Mouse (Mus musculus) kidney, embryonic 14.5 days (tissue): ENCODE measurements at regions not wholly inside any gene's neighbourhood (a gene's known extent, or its start where the extent isn't known, plus 50 kb on each side); places are given as distances from the start of the nearest gene placed in this dataset.

ENCODE experiments used
- ATAC-seq: fragments of 200-750 bp; cut with Nextera tagmentation; 2 replicates; pipeline ENCODE4 v1.8.0; 2017; ENCODE audit warnings: moderate number of reproducible peaks, mild to moderate bottlenecking, moderate TSS enrichment, moderate library complexity; ENCODE audit not compliant: low FRiP score, low TSS enrichment
- H3K27ac ChIP-seq: fragments of 300-500 bp; sonication (generic); 2 replicates; pipeline ENCODE4 v1.5.1; 2014; ENCODE audit warnings: low read depth, mild to moderate bottlenecking, low read length, moderate library complexity, mixed read lengths
- H3K27me3 ChIP-seq: fragments of 300-500 bp; sonication (generic); 2 replicates; pipeline ENCODE4 v1.6.1; 2014; ENCODE audit warnings: mild to moderate bottlenecking, low read length; ENCODE audit not compliant: control insufficient read depth, insufficient read depth
- H3K36me3 ChIP-seq: fragments of 300-500 bp; sonication (generic); 2 replicates; pipeline ENCODE4 v1.6.1; 2014; ENCODE audit warnings: low read length, mixed read lengths; ENCODE audit not compliant: control insufficient read depth, insufficient read depth
- H3K4me1 ChIP-seq: fragments of 300-500 bp; sonication (generic); 2 replicates; pipeline ENCODE4 v1.6.1; 2014; ENCODE audit warnings: low read length, mixed read lengths; ENCODE audit not compliant: control insufficient read depth, insufficient read depth
- H3K4me2 ChIP-seq: fragments of 300-500 bp; sonication (generic); replicated peaks from 2 replicates; pipeline ENCODE4 v1.6.1; 2014; ENCODE audit warnings: low read depth, mild to moderate bottlenecking, low read length
- H3K4me3 ChIP-seq: fragments of 300-500 bp; sonication (generic); 2 replicates; pipeline ENCODE4 v1.5.1; 2014; ENCODE audit warnings: mild to moderate bottlenecking, low read length
- H3K9ac ChIP-seq: fragments of 300-500 bp; sonication (generic); 2 replicates; pipeline ENCODE4 v1.6.1; 2014; ENCODE audit warnings: low read depth, mild to moderate bottlenecking, low read length, moderate library complexity
- H3K9me3 ChIP-seq: fragments of 300-500 bp; sonication (generic); 2 replicates; pipeline ENCODE4 v1.6.1; 2016; ENCODE audit warnings: low read length; ENCODE audit not compliant: control insufficient read depth
- WGBS: fragments of 180-500 bp; shearing (Covaris S2); extraction: QIAGEN DNeasy Blood & Tissue Kit; methylation state at CpG from one replicate; pipeline ENCODE4 v1.1.7; 2014; 5-methylcytosine and 5-hydroxymethylcytosine counted together

DNA sequence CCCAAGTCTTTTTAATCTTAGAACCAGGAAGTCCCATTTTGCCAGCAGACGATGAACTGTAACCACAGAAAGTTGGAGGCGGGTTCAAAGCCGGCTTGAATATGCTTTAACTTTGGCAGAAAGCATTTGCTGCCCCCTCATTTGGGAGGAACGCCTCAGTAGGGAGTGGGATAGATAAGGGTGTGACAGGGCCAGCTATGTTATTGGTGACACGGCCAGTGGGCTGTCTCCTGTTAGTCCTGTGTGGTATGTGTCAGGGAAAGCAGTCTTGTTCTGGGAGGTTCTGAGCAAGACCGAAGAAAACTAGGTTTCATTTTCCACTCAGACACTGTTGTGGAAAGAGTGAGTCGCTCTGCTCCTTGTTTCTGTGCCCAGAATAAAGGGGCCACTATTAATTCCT lies 154.7 kb upstream of the Pdzrn3 start:
- ATAC-seq, result no peak
- Histone ChIP-seq H3K4me3 (no peak overlapping the region), H3K4me2 (no peak overlapping the region), H3K36me3 (no peaks in the 10 kb centered on the region), H3K4me1 (no peaks in the 10 kb centered on the region), H3K27me3 (no peaks in the 10 kb centered on the region), H3K9me3 (no peaks in the 10 kb centered on the region), H3K27ac (no peak overlapping the region), H3K9ac (no peak overlapping the region)
- WGBS, result 57% methylated on average over 7 of the region's 7 CpGs

DNA sequence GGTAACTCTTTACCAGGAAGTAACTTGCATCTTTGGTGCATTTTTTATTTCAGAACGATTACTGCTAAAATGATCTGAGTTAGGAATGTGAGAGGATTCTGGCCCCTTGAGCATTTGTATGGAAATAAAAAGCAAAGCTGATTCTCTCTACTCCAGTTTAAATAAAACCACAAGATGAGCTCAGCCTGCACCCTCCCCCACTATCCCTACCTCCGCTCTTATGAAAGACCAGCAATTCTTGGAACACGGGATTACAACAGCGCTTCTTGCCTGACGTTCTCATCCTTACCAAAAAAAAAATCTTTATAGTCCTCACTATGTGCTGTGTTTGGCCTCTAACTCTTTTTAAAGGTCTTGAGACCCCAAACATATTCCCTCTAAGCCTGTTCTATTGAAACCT lies 154.2 kb upstream of the Pdzrn3 start:
- 84% methylated on average over 5 of the region's 5 CpGs for WGBS
- no peak overlapping the region for H3K4me3 ChIP-seq
- no peaks in the 10 kb centered on the region for H3K36me3 ChIP-seq
- H3K9ac ChIP-seq, result no peak overlapping the region
- H3K4me1 ChIP-seq, result no peaks in the 10 kb centered on the region
- H3K4me2 ChIP-seq, result no peak overlapping the region
- H3K27me3 ChIP-seq, result no peaks in the 10 kb centered on the region
- H3K27ac ChIP-seq, result no peak overlapping the region
- H3K9me3 ChIP-seq, result no peaks in the 10 kb centered on the region
- ATAC-seq, result no peak

DNA sequence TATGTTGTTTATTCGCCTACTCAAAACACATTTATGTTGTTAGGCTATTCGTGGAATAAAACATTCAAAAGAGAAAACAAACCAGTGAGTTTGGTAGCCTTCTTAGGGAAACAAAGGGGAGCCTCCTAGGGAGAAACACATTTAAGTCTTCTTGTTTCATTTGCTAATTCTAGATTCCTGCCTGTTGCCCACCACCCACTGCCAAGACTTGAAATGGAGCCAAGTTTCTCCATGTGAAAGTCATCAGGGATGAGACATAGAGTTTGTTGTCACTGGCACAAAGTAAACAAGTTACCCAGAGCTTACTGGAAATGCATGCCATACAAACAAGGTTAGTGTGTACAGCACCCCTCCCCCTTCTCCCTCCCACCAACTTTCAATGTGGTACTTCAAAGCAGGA lies 147.4 kb upstream of the Pdzrn3 start:
- no peak overlapping the region for H3K4me2 ChIP-seq
- WGBS, result 70% methylated on average over 2 of the region's 2 CpGs

DNA sequence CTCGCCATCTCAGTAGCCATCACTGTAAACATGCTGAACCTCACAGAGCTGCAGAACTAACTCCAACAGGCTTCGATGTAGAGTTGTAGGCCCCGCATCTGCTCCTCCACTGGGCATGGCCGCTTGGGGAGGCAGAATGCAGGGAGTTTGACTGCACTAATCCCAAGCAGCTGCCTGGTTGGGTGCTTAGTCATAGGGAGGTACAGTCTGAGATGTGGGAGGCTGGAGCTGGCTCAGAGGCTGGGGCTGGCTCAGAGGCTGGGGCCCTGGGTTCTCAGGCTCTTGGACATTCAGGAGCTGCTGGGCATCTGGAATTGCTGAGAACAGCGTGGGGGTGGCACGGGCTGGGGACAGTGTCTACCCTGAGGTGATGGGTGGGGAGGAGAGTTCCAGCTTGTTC lies 143.6 kb upstream of the Pdzrn3 start:
- Histone ChIP-seq H3K9ac (no peak overlapping the region), H3K27me3 (no peaks in the 10 kb centered on the region), H3K27ac (no peak overlapping the region), H3K4me1 (peaks cover 12% of the 10 kb centered on the region), H3K9me3 (no peaks in the 10 kb centered on the region), H3K4me3 (no peak overlapping the region), H3K36me3 (no peaks in the 10 kb centered on the region), H3K4me2 (no peak overlapping the region)
- no peak for ATAC-seq
- WGBS, result 95% methylated on average over 6 of the region's 6 CpGs

More for the DNA sequence above, 147.4 kb upstream of the Pdzrn3 start:
- ATAC-seq, result no peak
- no peaks in the 10 kb centered on the region for H3K36me3 ChIP-seq
- H3K4me1 ChIP-seq, result no peaks in the 10 kb centered on the region
- no peak overlapping the region for H3K9ac ChIP-seq
- no peak overlapping the region for H3K27ac ChIP-seq
- no peaks in the 10 kb centered on the region for H3K9me3 ChIP-seq
- no peaks in the 10 kb centered on the region for H3K27me3 ChIP-seq
- no peak overlapping the region for H3K4me3 ChIP-seq

DNA sequence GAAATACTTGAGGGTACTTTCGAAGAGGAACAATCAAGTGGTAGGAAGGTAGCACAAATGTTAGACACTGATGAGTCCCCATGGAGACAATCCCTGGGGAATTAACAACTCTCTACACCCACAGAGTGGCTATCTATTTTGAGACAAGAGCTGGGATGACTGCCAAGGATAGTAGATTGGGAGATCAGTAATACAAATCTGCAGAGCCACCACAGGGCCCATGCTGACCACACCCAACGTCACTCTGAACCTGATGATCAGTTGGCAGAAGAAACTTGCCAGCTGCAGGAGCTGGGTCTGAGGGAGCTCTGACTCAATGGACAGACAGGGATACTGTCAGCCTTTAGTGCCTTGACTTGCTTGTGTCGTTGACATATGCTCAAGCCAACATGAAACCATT lies 143.1 kb upstream of the Pdzrn3 start:
- ATAC-seq, result no peak
- Histone ChIP-seq H3K9ac (no peak overlapping the region), H3K4me1 (peaks cover 12% of the 10 kb centered on the region), H3K27ac (no peak overlapping the region), H3K27me3 (no peaks in the 10 kb centered on the region), H3K4me2 (no peak overlapping the region), H3K36me3 (no peaks in the 10 kb centered on the region), H3K4me3 (no peak overlapping the region), H3K9me3 (no peaks in the 10 kb centered on the region)
- 89% methylated on average over 3 of the region's 3 CpGs for WGBS

DNA sequence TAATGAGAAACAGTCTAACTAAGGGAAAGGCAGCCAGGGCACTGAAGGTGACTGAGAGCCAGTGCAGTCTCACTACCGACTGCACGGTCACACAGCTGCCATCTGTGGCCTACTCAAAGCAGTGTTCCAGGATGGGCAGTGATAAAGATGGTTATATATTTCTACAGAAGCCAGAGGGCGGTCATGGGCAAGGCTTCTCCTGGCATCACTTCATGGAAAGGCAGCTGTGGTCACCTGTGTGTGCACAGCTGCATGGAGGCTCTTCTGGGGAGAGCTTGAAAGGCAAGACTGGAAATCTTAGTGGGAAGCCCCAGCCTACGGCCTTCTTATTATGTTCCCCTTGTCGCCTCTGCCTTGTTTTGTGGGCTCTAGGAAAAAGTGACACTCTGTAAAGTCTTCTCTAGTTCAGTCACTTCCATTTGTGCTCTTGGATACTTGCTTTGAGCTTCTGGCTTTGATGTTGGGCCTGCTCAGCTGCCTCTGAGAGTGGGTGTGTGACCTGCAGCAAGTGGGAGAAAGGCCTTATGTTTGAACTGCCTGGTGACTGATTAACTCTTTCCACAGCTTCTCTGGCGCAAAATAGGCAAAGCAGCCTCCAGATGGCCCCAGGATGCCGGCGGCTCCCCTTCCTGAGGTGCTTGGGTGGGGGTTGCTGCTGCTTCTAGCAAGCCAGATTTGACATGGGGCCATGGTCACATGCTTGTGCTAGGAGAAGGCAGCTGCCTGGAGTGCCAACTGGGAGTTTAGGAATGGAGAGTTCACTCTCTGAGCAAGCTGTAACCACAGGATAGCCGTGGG lies 141.4 kb upstream of the Pdzrn3 start:
- H3K4me3 ChIP-seq, result no peak overlapping the region
- no peak overlapping the region for H3K9ac ChIP-seq
- H3K36me3 ChIP-seq, result no peaks in the 10 kb centered on the region
- no peak overlapping the region for H3K4me2 ChIP-seq
- peak overlapping the region; percentile 60; the same call in 1 of the 2 replicates for H3K27ac ChIP-seq
- peaks cover 12% of the 10 kb centered on the region for H3K4me1 ChIP-seq
- WGBS, result 29% methylated on average over 9 of the region's 9 CpGs
- ATAC-seq, result peak; percentile 91
- H3K27me3 ChIP-seq, result no peaks in the 10 kb centered on the region
- H3K9me3 ChIP-seq, result no peaks in the 10 kb centered on the region

DNA sequence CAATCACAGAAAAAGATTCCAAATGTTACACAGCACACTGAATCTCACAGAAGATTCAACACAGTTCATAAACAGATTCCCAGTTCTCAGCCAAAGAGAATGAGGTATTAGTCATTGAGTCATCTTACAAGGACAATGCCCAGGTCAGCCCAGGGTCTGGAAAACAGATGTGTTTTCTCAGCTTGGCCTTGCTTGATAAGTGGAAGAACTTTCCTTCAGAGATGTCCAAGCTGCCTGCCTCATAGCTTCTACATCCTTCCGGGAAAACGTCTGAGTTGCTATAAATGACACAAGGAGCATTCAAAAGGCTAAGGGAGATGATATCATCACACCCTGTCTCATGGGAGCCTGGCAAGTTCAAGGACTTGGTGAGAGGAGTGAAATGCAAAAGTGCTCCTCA lies 139.9 kb upstream of the Pdzrn3 start:
- Histone ChIP-seq H3K27me3 (no peaks in the 10 kb centered on the region), H3K9ac (no peak overlapping the region), H3K36me3 (no peaks in the 10 kb centered on the region), H3K4me2 (no peak overlapping the region), H3K9me3 (no peaks in the 10 kb centered on the region), H3K4me3 (no peak overlapping the region), H3K27ac (no peak overlapping the region), H3K4me1 (peaks cover 14% of the 10 kb centered on the region)
- ATAC-seq, result no peak
- WGBS, result 60% methylated on average over 2 of the region's 2 CpGs

DNA sequence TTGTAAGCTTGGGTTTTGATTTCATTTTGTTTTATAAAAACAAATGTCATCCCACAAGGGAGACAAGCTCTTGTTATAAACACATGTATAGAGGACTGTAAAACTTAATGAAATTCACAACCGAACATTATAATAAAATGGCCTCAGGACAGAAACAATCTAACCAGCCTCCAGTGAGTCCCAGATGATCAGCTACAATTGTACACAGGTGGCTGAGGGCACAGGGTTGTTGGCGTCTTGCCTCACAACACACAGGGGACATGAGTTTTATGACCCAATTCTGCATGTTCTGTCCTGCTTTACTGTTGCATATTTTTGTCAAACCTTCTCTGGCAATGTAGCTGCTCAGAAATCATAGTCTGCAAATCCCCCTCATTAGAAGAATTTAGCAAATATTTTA lies 136.0 kb upstream of the Pdzrn3 start:
- ATAC-seq, result no peak
- H3K36me3 ChIP-seq, result no peaks in the 10 kb centered on the region
- no peak overlapping the region for H3K4me2 ChIP-seq
- H3K9me3 ChIP-seq, result no peaks in the 10 kb centered on the region
- H3K4me1 ChIP-seq, result peaks cover 5% of the 10 kb centered on the region; the same call in 1 of the 2 replicates
- no peak overlapping the region for H3K9ac ChIP-seq
- H3K27ac ChIP-seq, result no peak overlapping the region
- no peaks in the 10 kb centered on the region for H3K27me3 ChIP-seq
- 67% methylated on average over 2 of the region's 2 CpGs for WGBS
- no peak overlapping the region for H3K4me3 ChIP-seq

DNA sequence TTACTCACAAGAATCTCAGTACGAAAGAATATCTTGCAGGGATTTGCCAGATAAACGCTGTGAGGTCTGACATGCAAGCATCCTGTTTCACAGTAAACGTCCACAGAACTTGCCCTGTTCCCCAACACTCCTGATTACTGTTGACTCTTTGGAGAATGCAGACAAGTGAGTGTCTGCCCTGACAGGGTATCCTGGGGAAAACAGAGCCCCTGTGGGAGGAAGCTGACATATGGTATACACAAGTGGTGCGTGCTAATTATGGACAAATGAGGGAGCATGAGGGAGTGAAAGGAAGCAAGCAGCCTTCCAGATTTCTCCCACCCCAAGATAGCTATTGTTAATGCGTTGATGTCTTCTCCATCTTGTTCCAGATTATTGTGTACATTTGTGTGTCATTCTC lies 124.5 kb upstream of the Pdzrn3 start:
- no peak for ATAC-seq
- no peaks in the 10 kb centered on the region for H3K9me3 ChIP-seq
- no peak overlapping the region for H3K9ac ChIP-seq
- H3K4me1 ChIP-seq, result no peaks in the 10 kb centered on the region
- no peak overlapping the region for H3K4me3 ChIP-seq
- no peak overlapping the region for H3K4me2 ChIP-seq
- H3K27ac ChIP-seq, result no peak overlapping the region
- H3K27me3 ChIP-seq, result no peaks in the 10 kb centered on the region
- no peaks in the 10 kb centered on the region for H3K36me3 ChIP-seq
- WGBS, result 41% methylated on average over 5 of the region's 5 CpGs
